Mouse (Mus musculus): ENCODE measurements around the gene Csnk1g2. TPM values are rescaled to one million over a fixed set of nuclear protein-coding genes. Genes with fewer than 3 reads are reported as not detected.

Gene Csnk1g2
- total RNA-seq, 2 experiments from 2014 or later = 208 to 256 TPM

DNA sequence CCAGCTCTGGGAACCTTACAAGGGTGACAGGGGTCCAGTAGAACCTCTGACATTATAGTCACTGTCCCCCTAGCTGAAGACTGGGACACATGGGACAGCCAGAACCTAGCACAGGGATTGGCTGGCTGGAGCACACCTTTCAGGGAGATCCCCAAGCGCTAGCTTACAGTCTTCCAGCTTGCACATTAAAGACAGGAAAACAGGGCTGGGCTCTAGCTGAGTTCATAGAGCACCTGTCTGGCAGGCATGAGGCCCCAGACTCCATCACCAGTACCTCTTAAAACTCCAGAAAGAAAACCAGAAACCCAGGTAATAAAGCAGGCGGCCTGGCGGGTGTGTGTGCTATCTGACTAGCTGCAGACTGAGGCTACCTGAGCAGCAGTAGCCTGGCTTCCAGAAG lies 51.1 kb downstream of the Csnk1g2 start:
- no peak for DNase-seq (ENCODE audit: low spot score in 2 of 2)
- intact Hi-C loops (cut with DNase I) = no loop called here

DNA sequence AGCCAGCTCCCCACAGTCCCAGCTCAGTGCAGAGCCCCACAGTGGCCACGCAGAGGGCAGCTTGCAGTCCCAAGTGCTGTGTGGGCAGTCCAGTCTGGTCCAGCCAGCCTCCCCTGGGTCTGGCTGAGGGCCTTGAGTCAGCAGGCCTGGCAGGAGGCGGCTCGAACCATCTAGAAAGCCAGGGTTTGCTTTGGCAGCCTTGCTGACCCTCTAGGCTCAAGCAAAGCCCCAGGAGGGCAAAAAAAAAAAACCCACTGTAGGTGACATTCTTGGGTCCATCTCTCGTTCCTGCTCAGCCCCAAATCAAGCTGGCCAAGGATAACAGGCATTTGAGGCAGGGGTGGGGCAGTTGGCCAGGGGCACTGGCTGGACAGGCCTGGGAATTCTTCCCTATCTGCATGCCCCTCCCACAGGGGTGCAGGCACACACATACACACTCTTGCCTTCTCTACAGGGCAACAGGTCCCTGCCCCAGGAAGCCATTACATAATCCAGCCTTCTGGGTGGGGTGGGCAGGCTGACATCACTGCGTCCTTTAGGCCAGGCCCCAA lies 51.6 kb downstream of the Csnk1g2 start:
- intact Hi-C loops (cut with DNase I) = no loop called here
- no peak for DNase-seq (ENCODE audit: low spot score in 2 of 2)

DNA sequence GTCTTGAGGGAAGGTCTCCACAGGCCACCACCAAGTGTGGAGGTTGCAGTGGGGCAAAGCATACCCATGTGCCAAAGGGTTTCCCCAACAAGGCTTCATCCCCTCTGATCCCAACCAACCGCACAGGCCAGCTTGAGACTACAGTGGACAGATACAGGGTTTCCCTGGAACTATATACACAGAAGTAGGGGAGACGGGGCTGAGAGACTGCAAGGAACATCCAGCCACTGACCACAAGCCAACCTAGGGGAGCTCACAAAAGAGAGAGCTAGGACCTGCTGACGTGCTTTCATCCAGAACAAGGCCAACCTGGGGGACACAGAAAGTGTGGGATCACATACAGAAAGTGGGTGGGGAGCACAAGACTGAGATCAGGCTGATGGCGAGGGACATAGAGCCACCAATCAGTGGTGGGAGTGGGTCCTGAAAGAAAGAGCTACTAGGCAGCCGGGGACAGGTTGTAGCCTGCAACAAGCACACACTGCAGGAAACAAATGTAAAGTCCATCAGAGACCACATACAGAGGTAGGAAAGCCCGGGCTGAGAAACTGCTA lies 52.3 kb downstream of the Csnk1g2 start:
- no peak for DNase-seq (ENCODE audit: low spot score in 2 of 2)
- intact Hi-C loops (cut with DNase I) = no loop called here

DNA sequence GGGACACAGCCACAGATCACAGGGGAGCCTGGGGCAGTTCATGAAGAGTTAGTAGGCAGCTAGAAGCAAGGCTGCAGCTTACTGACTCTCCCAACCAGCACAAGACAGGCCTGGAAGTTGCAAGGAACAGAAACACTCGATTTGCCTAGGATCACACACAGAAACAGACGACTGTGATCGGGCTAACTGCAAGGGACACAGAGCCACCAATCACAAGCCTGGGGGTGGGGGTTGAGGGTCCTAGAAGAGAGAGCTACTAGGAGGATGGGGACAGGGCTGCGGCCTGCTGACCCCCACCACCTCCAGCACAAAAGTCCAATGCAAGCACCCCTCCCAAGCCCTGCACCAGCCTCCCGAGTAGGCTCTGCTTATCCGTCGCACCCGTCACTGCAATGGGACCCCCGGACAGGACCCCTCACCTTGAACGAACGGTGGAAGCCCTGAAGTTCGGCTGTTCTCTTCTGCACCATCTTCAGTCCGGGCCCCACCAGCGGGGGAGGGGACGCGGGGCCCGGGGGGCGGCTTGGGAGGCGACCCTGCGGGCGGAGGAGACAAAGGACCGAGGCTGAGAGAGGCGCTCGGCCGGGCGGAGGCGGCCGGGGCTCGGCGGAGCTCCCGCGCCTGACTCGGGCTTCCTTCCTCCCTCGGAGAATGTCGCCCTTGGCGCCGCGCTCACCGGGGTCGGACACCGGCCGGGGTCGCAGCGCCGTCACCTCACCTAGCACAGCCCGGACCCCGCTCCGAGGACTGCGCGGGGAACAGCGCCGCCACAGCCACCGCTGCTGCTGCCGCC lies 53.0 kb downstream of the Csnk1g2 start:
- peak in 1 of 2 experiments; percentile 43 for DNase-seq (ENCODE audit: low spot score in 2 of 2)
- intact Hi-C loops (cut with DNase I) = loop anchor here (2.0 kb wide), 2 partner anchors 19 to 53 kb away; partner anchors contain the start of genes Btbd2 and Csnk1g2

DNA sequence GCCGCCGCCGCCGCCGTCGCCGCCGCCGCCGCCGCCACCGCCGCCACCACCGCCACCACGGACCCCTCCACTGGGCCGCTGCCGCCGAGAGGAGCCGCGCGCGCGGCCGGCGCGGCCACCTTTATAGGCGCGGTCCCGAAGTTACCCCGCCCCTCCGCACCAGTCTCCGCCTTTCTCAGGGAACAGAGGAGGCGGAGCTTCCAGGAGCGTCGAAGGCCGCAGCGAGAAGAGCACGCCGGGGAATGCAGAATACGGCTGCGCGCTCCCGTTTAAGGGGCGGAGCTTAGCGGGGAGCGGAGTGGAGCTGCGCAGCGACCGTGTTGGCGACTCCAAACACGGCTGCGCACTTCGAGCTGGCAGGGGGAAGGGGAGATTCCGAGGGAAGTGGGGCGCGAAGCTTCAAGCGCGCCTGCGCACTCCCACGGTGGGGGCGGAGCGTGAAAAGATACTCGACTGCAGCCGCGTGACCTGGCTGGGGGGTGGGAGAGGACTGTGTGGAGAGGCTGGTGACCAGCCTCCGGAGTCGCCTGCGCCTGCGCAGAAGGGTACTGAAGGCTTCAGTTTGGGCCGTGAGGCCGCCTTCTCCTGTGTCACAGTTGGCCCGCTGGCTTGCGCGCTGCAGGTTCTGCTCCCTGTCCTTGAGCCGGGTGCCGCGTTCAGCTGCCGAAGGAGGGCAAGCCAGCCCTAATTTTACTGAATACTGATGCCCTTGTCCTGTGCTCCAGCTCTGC lies 53.7 kb downstream of the Csnk1g2 start:
- DNase-seq (ENCODE audit: low spot score in 2 of 2) = peak; percentile 99 to 100
- intact Hi-C loops (cut with DNase I) = loop anchor here (2.0 kb wide), 2 partner anchors 20 to 54 kb away; partner anchors contain the start of genes Btbd2 and Csnk1g2

DNA sequence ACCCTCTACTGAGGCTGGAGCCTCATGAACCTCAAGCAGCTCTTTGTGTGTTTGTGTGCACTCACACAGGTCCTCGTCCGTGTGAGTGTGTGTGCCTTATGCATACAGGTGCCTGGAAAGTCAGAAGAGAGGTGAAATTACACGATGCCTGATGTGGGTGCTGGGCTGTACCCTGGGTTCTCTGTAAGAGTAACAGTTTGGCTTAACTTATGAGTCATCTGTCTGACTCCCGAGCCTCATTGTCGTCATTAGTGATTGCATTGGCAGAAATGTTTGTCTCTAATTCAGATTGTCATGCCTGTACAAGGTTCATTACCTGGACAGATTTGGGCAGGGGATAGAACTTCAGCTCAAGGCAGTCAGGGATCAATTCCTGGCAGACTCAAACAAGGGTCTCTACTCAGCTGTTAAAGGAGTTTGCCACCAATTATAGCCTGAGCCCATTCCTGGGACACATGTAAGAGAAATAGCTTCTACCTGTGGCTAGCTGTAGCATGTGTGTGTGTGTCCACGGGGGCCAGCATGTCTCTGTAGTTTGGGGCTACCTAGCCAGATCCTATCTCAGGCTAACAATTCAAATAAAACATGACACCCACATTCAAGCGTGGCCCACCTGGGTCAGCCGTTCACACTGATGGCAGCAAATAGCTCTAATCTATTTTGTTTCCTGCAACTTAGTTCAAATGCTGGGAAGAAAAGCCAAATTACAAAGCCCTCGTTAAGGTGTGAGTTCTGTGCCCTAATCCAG lies 54.7 kb downstream of the Csnk1g2 start:
- intact Hi-C loops (cut with DNase I) = loop anchor here (2.0 kb wide), 2 partner anchors 21 to 55 kb away; partner anchors contain the start of genes Btbd2 and Csnk1g2
- peak in 1 of 2 experiments; percentile 35 for DNase-seq (ENCODE audit: low spot score in 2 of 2)

DNA sequence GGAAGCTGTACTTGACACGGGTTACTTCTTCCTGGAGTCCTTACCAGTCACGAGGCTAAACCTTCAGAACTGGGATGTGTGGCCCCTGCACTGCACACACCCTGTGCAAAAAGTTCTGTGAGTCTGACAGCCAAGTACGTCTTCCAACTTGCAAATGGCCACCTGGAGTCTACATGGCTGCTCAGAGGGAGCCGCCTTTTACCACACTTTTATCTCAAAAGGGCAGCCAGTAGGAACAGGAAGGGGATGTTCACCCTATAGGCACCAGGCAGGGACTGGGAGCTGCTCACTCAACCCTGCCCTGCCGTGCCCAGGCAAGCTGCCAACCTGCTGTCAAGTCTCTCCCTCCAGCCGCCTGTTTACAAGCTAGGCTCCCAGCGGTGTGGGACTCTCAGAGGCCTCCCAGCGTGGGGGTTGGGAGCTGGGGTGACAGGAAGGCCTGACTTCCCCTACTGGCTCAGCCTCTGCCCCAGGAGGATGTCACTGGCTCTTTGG lies 55.4 kb downstream of the Csnk1g2 start, which contains the start of gene Mknk2:
TSS of gene Mknk2 (minus strand) at position 171 of the 495 bp plus-strand sequence.
- peak; percentile 75 for DNase-seq (ENCODE audit: low spot score in 2 of 2)

DNA sequence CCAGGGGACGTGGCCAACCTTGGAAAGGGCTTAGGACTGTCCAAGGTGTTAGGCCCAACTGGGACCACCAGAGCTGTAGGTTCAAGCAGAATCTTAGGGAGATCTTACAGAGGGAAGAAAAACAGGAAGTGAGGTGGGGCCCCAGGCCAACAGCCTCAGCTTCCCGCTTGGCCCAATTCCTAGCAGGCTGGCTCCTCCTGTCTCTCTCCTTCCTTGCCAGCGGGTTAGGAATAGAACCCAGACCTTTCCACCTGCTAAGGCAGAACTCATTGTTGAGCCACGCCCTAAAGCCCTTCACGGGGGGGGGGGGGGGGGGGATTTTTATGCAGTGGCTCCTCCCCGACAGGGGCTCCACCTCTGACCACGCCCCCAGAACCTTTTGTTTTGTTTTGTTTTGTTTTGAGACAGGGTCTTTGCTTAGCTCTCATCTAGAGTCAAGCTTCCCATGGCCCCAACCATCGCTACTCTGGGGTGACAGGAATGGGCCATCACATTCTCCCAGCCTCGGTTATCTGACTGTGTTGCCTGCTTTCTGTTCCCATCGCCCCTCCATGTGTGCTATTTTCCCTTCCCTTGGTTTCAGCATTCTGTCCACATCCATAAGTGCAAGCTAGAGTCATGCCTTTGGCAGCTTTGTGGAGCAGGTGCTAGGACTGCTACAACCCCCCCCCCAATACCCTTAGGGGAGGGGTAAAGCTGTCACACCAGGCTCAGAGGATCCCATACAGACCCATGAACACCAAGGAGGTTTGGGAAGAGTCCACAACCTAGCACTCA lies 56.2 kb downstream of the Csnk1g2 start:
- no peak for DNase-seq (ENCODE audit: low spot score in 2 of 2)
- intact Hi-C loops (cut with DNase I) = no loop called here

More for the DNA sequence above, 55.4 kb downstream of the Csnk1g2 start, which contains the start of gene Mknk2:
- intact Hi-C loops (cut with DNase I) = loop anchor here (2.0 kb wide), 2 partner anchors 21 to 55 kb away; partner anchors contain the start of genes Btbd2 and Csnk1g2

DNA sequence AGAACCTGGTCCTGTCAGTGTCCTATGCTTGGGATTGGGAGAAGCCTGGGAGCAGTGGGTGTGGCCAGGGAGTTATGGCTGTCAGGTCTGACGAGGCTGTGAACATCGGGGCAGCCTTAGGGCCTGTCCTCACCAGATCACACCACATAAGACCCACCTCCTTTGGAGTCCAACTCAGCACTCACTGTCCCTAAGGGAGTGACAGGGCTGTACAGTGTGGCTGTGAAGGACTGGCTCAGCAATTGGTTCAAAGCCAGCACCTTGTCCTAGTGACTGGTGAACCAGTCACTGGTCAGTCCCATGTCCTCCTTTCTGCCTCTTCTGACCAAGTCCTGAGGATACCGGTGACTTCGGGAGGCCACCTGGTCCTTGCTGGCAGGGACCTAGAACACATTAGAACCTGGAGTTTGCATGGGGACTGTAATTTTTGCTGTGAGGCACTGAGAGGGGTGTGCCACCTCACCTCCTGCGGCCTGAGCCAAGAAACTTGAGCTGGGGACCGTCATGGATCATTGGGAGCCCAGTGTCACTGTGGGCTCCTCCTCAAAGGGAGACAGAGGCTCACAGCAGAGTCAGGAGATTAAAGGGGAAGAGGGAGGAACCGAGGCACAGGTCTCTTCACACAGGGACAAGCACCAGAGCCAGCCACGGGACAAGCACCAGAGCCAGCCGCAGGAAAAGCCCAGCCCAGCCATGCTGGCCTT lies 57.1 kb downstream of the Csnk1g2 start:
- DNase-seq (ENCODE audit: low spot score in 2 of 2) = no peak
- intact Hi-C loops (cut with DNase I) = no loop called here

DNA sequence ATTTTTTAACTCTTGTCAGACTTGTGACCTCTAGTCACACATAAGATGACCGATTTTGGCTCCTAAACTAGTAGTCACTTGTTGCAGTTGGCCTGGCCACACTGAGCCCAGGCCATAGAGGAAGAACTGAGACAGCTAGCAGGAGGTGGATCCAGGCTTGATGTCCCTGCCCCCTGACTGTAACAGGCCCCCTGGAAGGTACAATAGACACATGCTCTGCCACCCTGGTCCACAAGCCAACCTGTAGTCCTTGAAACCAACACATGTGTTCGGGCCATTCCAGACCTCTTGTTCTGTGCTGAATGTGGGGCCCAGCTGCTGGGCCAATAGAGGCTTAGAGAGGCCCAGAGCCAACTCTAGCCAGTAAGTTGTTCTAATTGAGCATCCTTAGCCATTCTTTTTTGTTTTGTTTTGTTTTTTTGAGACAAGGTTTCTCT lies 57.6 kb downstream of the Csnk1g2 start:
- no peak for DNase-seq (ENCODE audit: low spot score in 2 of 2)
- intact Hi-C loops (cut with DNase I) = no loop called here

DNA sequence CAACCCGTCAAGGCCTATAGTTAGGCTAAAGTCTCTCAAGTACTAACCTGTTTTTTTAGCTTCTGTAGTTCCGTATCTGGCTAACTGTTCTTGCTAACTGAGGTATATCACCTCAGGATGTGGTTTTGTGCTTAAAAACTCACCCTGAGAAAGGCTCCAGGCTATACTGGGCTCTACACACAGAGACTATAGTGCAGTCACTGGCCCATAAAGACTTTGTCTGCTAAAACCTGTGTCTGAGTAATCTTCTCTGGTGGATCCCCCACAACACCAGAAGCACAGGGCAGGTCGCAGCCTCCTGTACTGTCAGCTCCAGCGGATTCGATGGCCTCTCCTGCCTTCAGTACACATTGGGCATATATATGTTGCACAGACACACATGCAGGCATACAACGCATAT lies 59.4 kb downstream of the Csnk1g2 start:
- no peak for DNase-seq (ENCODE audit: low spot score in 2 of 2)
- intact Hi-C loops (cut with DNase I) = no loop called here

DNA sequence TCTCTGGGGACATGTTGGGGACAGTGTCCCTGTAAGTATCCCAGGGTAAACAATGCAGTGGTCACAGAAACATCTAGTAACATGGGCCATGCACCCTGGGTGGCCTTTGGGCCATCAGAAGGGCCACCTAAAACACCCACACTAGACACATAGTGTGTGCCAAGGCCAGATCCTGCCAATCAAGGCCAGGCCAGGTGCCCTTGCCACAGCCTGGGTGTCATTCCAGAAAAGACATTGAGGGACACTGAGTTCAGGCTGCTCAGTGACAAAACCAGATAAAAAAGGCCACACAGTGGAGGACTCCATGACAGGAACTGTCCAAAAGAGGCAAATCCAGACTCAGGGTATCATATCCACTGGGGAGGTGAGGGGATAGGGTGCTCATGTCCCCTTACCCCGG lies 61.0 kb downstream of the Csnk1g2 start:
- DNase-seq (ENCODE audit: low spot score in 2 of 2) = no peak
- intact Hi-C loops (cut with DNase I) = no loop called here

DNA sequence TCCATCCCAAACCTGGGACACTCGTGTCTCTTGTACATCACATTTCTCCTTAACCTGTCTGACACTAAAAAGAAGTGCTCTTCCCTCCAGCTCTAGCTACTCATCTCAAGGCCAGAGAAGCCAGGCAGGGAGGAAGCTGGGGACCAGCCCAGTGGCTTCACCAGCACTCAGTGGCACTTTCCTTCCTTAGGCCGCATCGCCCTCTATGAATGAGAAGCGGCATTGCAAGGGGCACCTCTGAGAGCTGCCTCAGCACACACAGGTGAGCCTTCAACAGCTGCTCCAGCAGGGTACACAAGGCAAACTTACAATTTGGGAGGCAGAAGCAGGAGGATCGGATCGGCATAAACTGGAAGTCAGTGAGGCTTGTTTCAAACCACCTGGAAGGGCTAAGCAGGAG lies 61.6 kb downstream of the Csnk1g2 start:
- intact Hi-C loops (cut with DNase I) = no loop called here
- no peak for DNase-seq (ENCODE audit: low spot score in 2 of 2)

DNA sequence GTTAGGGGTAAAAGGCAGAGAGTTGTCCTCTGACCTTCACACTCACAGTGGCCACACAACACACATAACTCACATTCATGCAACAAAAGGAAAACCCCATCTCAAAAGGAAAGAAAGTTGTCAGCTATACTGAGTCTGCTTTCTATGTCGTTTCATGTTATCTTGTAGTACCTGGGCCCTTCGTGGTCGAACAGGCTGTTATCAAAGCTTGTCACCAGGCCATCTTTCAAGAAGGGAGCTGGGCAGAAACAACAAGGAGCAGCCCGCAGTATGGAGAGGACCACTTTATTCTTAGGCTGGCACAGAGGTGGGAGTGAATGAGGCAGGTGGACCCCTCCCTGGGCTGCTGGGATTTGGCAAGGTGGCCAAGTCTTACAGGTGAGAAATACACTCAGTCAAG lies 62.3 kb downstream of the Csnk1g2 start:
- DNase-seq (ENCODE audit: low spot score in 2 of 2) = no peak
- intact Hi-C loops (cut with DNase I) = loop anchor here (5.0 kb wide), 2 partner anchors 73 to 118 kb away; no protein-coding TSS in a partner anchor

DNA sequence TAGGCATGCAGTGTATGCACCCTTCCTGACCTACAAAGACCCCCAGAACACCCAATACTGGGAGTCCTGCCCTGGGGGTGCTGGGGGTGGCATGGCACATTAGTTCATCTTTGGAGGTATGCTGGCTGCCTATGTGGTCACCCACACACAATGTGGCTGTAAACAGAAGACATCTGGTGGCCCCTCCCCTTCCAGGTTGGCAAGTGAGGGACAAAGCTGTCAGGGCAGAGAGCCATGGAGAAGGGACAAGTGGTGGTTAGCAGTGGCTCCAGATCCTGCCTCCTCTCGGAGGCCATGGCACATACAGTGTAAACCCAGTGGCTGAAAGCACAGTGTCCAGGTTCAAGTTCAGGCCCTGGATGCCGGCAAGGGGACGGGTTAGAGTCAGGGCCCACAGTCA lies 64.0 kb downstream of the Csnk1g2 start:
- intact Hi-C loops (cut with DNase I) = loop anchor here (5.0 kb wide), 2 partner anchors 74 to 119 kb away; no protein-coding TSS in a partner anchor
- DNase-seq (ENCODE audit: low spot score in 2 of 2) = no peak

DNA sequence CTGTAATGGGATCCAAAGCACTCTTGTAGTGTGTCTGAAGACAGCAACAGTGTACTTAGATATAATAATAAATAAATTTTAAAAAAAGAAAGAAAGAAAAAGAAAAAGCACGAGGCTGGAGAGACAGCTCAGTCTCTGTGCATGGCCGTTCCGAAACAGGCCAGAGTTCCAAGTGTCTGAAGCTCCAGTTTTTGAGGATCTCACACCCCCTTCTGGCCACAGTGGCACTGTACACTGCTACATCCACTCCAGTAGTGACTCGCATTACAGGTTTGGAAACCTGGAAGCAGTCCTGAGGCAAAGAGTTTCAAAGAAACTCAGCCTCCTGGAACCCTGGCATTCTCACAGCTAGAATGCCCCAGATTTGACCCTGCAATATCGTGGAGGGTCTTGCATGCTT lies 65.2 kb downstream of the Csnk1g2 start:
- intact Hi-C loops (cut with DNase I) = loop anchor here (5.0 kb wide), 2 partner anchors 76 to 121 kb away; no protein-coding TSS in a partner anchor
- no peak for DNase-seq (ENCODE audit: low spot score in 2 of 2)
